Mouse (Mus musculus): ENCODE measurements around the gene Tmem253. TPM values are rescaled to one million over a fixed set of nuclear protein-coding genes. Genes with fewer than 3 reads are reported as not detected.
"Not testable (repeated sequence)": the region's sequence is repeated elsewhere in the genome, so short reads cannot be mapped to it uniquely, and the experiment has no call there.

The Tmem253 gene
- polyA plus RNA-seq, 1 experiment from 2014 or later: 0.57 TPM

DNA sequence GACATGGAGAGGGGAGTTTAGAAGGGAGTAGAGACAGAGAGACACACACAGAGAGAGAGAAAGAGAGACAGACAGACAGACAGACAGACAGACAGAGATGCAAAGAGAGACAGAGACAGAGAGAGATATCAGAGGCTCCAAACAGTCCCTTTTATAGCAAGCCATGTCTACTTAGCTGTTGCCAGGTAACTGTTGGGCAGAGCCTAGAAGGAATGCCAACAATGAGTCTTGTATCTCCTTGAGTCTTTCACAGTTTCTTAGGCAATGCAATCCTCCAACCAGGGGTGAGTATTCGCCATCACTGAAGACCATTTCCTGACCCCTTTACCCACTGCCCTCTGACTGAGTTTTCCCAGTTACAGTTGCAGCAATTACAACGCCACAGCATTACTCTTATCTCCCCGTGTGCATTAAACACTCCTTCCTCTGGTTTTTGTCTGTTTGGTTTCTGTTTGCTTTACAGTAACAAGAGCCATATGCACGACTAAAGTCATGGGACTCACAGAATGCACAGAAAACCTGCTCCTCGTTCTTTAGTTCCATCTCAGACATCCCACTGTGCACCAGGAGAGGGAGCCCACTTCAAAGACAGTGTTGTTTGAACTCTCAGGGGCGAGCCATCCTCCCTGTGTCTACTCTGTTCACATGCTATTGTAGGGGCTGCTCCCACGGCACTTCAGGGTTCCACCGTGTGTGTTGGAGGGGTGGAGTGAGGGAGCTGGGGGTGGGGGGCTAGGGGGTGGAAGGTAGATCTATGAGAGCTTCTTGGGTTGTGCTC lies 29.6 kb downstream of the Tmem253 start:
- H3K36me3 ChIP-seq: no peaks in the 10 kb centered on the region
- no peaks in the 10 kb centered on the region for H3K9me3 ChIP-seq
- H3K27ac ChIP-seq: no peak overlapping the region
- H3K27me3 ChIP-seq (ENCODE audit: insufficient read depth, poor library complexity, severe bottlenecking): no peaks in the 10 kb centered on the region
- DNase-seq (ENCODE audit: low spot score): no peak
- WGBS: 11% methylated on average over 8 of the region's 8 CpGs
- H3K4me1 ChIP-seq: peaks cover 8% of the 10 kb centered on the region
- 0 out of 2 replicates have a peak overlapping the region, but pooled peaks have one; percentile 12 for H3K4me3 ChIP-seq

DNA sequence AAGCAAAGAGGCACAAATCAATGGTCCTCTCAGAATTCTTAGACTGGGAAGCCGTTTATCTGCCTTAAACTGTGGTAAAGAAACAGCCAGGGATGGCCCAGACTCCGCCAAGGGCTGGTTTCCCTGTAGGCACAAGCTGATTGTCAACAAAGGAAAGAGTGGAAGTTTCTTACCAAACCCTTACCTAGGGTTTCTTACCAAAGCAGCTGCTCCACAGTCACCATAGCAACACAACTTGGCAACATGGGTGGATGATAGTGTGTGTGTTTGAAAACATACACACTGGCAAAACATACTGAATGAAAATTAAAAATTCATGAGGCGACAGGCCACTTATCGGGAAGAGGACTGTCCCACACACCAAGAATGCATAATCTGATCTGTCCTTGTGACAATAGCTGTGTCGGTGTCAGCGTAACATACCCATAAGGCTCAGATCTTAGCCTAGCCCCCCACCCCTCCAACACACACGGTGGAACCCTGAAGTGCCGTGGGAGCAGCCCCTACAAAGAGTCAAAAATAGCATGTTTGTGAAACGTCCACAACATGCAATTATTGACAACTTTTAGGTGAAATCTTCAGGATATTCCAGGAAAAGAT lies 30.6 kb downstream of the Tmem253 start:
- Histone ChIP-seq H3K27me3 (ENCODE audit: insufficient read depth, poor library complexity, severe bottlenecking) (no peaks in the 10 kb centered on the region), H3K9me3 (no peaks in the 10 kb centered on the region), H3K27ac (no peak overlapping the region), H3K4me3 (no peak overlapping the region), H3K4me1 (peaks cover 8% of the 10 kb centered on the region), H3K36me3 (no peaks in the 10 kb centered on the region)
- DNase-seq (ENCODE audit: low spot score): no peak
- 79% methylated on average over 9 of the region's 9 CpGs for WGBS

GRCm38 (mm10) chr14:52052720-52053119 lies 37.3 kb downstream of the Tmem253 start:
- H3K9me3 ChIP-seq; H3K4me3 ChIP-seq; DNase-seq (ENCODE audit: low spot score); H3K4me1 ChIP-seq; H3K27me3 ChIP-seq (ENCODE audit: insufficient read depth, poor library complexity, severe bottlenecking); H3K36me3 ChIP-seq; H3K27ac ChIP-seq: not testable (repeated sequence)
- 88% methylated on average over 3 of the region's 3 CpGs for WGBS

DNA sequence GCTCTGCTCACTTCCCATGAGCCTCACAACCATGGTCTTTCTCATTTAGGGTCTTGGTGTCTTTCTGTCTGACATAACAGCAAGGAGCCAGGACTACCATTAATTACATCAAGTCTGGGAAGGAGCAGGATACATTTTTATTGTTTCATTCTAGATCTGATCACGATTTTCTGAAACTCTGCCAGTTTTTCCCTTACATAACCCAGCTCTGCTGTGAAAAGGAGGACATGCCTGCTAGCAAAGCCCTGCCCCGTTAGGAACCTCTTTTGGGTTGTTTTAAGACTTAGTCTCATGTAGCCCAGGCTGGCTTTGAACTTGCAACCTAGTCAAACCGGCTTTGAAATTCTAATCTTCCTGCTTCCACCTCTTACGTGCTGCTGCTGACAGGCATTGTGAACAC lies 44.5 kb downstream of the Tmem253 start:
- 58% methylated on average over 4 of the region's 4 CpGs for WGBS
- no peaks in the 10 kb centered on the region for H3K4me1 ChIP-seq

GRCm38 (mm10) chr14:52060800-52061199 lies 45.3 kb downstream of the Tmem253 start:
- Histone ChIP-seq H3K27me3 (ENCODE audit: insufficient read depth, poor library complexity, severe bottlenecking) (no peaks in the 10 kb centered on the region), H3K4me3 (no peak overlapping the region), H3K36me3 (no peaks in the 10 kb centered on the region), H3K4me1 (no peaks in the 10 kb centered on the region), H3K9me3 (no peaks in the 10 kb centered on the region), H3K27ac (no peak overlapping the region)
- DNase-seq (ENCODE audit: low spot score): no peak
- 67% methylated on average over 1 of the region's 1 CpGs for WGBS

More for the DNA sequence above, 44.5 kb downstream of the Tmem253 start:
- Histone ChIP-seq H3K36me3 (no peaks in the 10 kb centered on the region), H3K9me3 (no peaks in the 10 kb centered on the region), H3K27me3 (ENCODE audit: insufficient read depth, poor library complexity, severe bottlenecking) (no peaks in the 10 kb centered on the region), H3K27ac (no peak overlapping the region), H3K4me3 (no peak overlapping the region)
- no peak for DNase-seq (ENCODE audit: low spot score)

GRCm38 (mm10) chr14:52061798-52062197 lies 46.3 kb downstream of the Tmem253 start:
- H3K9me3 ChIP-seq: no peaks in the 10 kb centered on the region
- DNase-seq (ENCODE audit: low spot score): no peak
- no peaks in the 10 kb centered on the region for H3K27me3 ChIP-seq (ENCODE audit: insufficient read depth, poor library complexity, severe bottlenecking)
- 85% methylated on average over 8 of the region's 8 CpGs for WGBS
- no peak overlapping the region for H3K27ac ChIP-seq
- H3K4me1 ChIP-seq: no peaks in the 10 kb centered on the region
- no peaks in the 10 kb centered on the region for H3K36me3 ChIP-seq
- H3K4me3 ChIP-seq: no peak overlapping the region

GRCm38 (mm10) chr14:52066135-52066534 lies 50.7 kb downstream of the Tmem253 start:
- H3K27ac ChIP-seq: no peak overlapping the region
- no peak for DNase-seq (ENCODE audit: low spot score)
- H3K36me3 ChIP-seq: peaks cover 6% of the 10 kb centered on the region
- no peak overlapping the region for H3K4me3 ChIP-seq
- WGBS: 51% methylated on average over 4 of the region's 4 CpGs
- no peaks in the 10 kb centered on the region for H3K27me3 ChIP-seq (ENCODE audit: insufficient read depth, poor library complexity, severe bottlenecking)
- no peaks in the 10 kb centered on the region for H3K9me3 ChIP-seq
- no peaks in the 10 kb centered on the region for H3K4me1 ChIP-seq

Other genes with a start within 250 kb of the Tmem253 start
- not detected in 2 replicates for gene Ang4, start 242.1 kb upstream of the Tmem253 start, polyA plus RNA-seq (2016; fragmentation: Nextera tagmentation; extraction: Ambion mirVana)
- gene AY358078, start 215.6 kb upstream of the Tmem253 start, polyA plus RNA-seq (2016; fragmentation: Nextera tagmentation; extraction: Ambion mirVana): not detected in 2 replicates
- not detected in 2 replicates for gene Ear6, start 162.0 kb upstream of the Tmem253 start, polyA plus RNA-seq (2016; fragmentation: Nextera tagmentation; extraction: Ambion mirVana)
- 40.0 and 45.1 TPM in 2 replicates for gene Mettl17, start 130.8 kb upstream of the Tmem253 start, polyA plus RNA-seq (2016; fragmentation: Nextera tagmentation; extraction: Ambion mirVana)
- gene Slc39a2, start 122.8 kb upstream of the Tmem253 start, polyA plus RNA-seq (2016; fragmentation: Nextera tagmentation; extraction: Ambion mirVana): 0.53 and 0.63 TPM in 2 replicates
- gene Ndrg2, start 101.5 kb upstream of the Tmem253 start, polyA plus RNA-seq (2016; fragmentation: Nextera tagmentation; extraction: Ambion mirVana): 92.7 and 155 TPM in 2 replicates
- not detected in 2 replicates for gene Tppp2, start 97.2 kb upstream of the Tmem253 start, polyA plus RNA-seq (2016; fragmentation: Nextera tagmentation; extraction: Ambion mirVana)
- gene Rnase13, start 92.9 kb upstream of the Tmem253 start, polyA plus RNA-seq (2016; fragmentation: Nextera tagmentation; extraction: Ambion mirVana): not detected in 2 replicates
- 72.3 and 86.4 TPM in 2 replicates for gene Arhgef40, start 30.9 kb upstream of the Tmem253 start, polyA plus RNA-seq (2016; fragmentation: Nextera tagmentation; extraction: Ambion mirVana)
- 21.5 and 31.1 TPM in 2 replicates for gene Zfp219, start 5.1 kb downstream of the Tmem253 start, polyA plus RNA-seq (2016; fragmentation: Nextera tagmentation; extraction: Ambion mirVana)
- not detected in 2 replicates for gene Olfr221, start 26.8 kb downstream of the Tmem253 start, polyA plus RNA-seq (2016; fragmentation: Nextera tagmentation; extraction: Ambion mirVana)
- gene Hnrnpc, start 88.4 kb downstream of the Tmem253 start, polyA plus RNA-seq (2016; fragmentation: Nextera tagmentation; extraction: Ambion mirVana): 506 and 686 TPM in 2 replicates
- gene Rpgrip1, start 95.0 kb downstream of the Tmem253 start, polyA plus RNA-seq (2016; fragmentation: Nextera tagmentation; extraction: Ambion mirVana): 52.3 and 61.7 TPM in 2 replicates
- 40.6 and 45.2 TPM in 2 replicates for gene Supt16, start 181.8 kb downstream of the Tmem253 start, polyA plus RNA-seq (2016; fragmentation: Nextera tagmentation; extraction: Ambion mirVana)
- 32.6 and 34.0 TPM in 2 replicates for gene Chd8, start 242.1 kb downstream of the Tmem253 start, polyA plus RNA-seq (2016; fragmentation: Nextera tagmentation; extraction: Ambion mirVana)

Measured in heart, embryonic 10.5 days (tissue).